Mouse (Mus musculus) lung, postnatal 0 days (tissue): ENCODE results near the gene Adam12. TPM values are rescaled to one million over a fixed set of nuclear protein-coding genes. Genes with fewer than 3 reads are reported as not detected.

Experiments used
- ATAC-seq: fragments of 200-750 bp; cut with Nextera tagmentation; 2 replicates; pipeline ENCODE4 v1.8.0; 2017; ENCODE audit warnings: moderate library complexity
- DNase-seq: peaks from one replicate; pipeline ENCODE4 v3.0.0-alpha.2; 2016; ENCODE audit warnings: low spot score
- H3K27ac ChIP-seq: fragments of 300-500 bp; sonication (generic); 2 replicates; pipeline ENCODE4 v1.5.1; 2014; ENCODE audit warnings: antibody characterized with exemption, mild to moderate bottlenecking, low read length, mixed read lengths
- H3K27me3 ChIP-seq: fragments of 300-500 bp; sonication (generic); replicated peaks from 2 replicates; pipeline ENCODE4 v1.6.1; 2014; ENCODE audit warnings: low read length, mixed read lengths; ENCODE audit not compliant: insufficient read depth
- H3K36me3 ChIP-seq: fragments of 300-500 bp; sonication (generic); 2 replicates; pipeline ENCODE4 v1.6.1; 2014; ENCODE audit warnings: low read length, mixed read lengths; ENCODE audit not compliant: insufficient read depth
- H3K4me1 ChIP-seq: fragments of 300-500 bp; sonication (generic); 2 replicates; pipeline ENCODE4 v1.6.1; 2014; ENCODE audit warnings: antibody characterized with exemption, low read depth, low read length, mixed read lengths; ENCODE audit not compliant: insufficient read depth
- H3K4me2 ChIP-seq: fragments of 300-500 bp; sonication (generic); replicated peaks from 2 replicates; pipeline ENCODE4 v1.6.1; 2014; ENCODE audit warnings: low read depth, mild to moderate bottlenecking, low read length, moderate library complexity, mixed read lengths
- H3K4me3 ChIP-seq: fragments of 300-500 bp; sonication (generic); 2 replicates; pipeline ENCODE4 v1.5.1; 2014; ENCODE audit warnings: low read depth, low read length
- H3K9ac ChIP-seq: fragments of 300-500 bp; sonication (generic); replicated peaks from 2 replicates; pipeline ENCODE4 v1.6.1; 2014; ENCODE audit warnings: low read depth, mild to moderate bottlenecking
- H3K9me3 ChIP-seq: fragments of 300-500 bp; sonication (generic); 2 replicates; pipeline ENCODE4 v1.6.1; 2016; ENCODE audit warnings: low read length, mixed read lengths
- CTCF ChIP-seq: IDR thresholded peaks from 2 replicates; pipeline ENCODE4 v1.5.1; 2016; ENCODE audit warnings: antibody characterized with exemption, mild to moderate bottlenecking
- EP300 ChIP-seq: IDR thresholded peaks from 2 replicates; pipeline ENCODE4 v1.6.1; 2016; ENCODE audit warnings: antibody characterized with exemption, mild to moderate bottlenecking, control low read depth
- WGBS: fragments of 180-500 bp; shearing (Covaris S2); extraction: QIAGEN DNeasy Blood & Tissue Kit; methylation state at CpG from one replicate; pipeline ENCODE4 v1.1.7; 2014; 5-methylcytosine and 5-hydroxymethylcytosine counted together
- polyA plus RNA-seq: library from polyadenylated mRNA; unstranded; fragments of >200 nt; fragmentation: Nextera tagmentation; extraction: Ambion mirVana; gene quantifications from 2 replicates; pipeline ENCODE4 v1.2.1, GENCODE M21; 2015

Gene Adam12
- polyA plus RNA-seq, 1 experiment from 2014 or later, result 2.5 TPM

GRCm38 (mm10) chr7:134240579-134240978 is 8.6 kb upstream of the Adam12 start:
- DNase-seq (no peak), ATAC-seq (peak; percentile 76)
- Histone ChIP-seq H3K27ac (no peak overlapping the region), H3K4me3 (no peak overlapping the region), H3K9me3 (no peaks in the 10 kb centered on the region), H3K9ac (no peak overlapping the region), H3K36me3 (no peaks in the 10 kb centered on the region), H3K27me3 (no peaks in the 10 kb centered on the region), H3K4me2 (no peak overlapping the region), H3K4me1 (no peaks in the 10 kb centered on the region)
- 82% methylated on average over 1 of the region's 1 CpGs for WGBS
- no peak for TF ChIP-seq CTCF
- peak; percentile 81 for TF ChIP-seq EP300

GRCm38 (mm10) chr7:134238863-134239262 is 6.9 kb upstream of the Adam12 start:
- no peak for ATAC-seq
- no peak overlapping the region for H3K4me3 ChIP-seq
- no peak for DNase-seq
- no peak overlapping the region for H3K27ac ChIP-seq
- H3K9ac ChIP-seq, result no peak overlapping the region
- no peak overlapping the region for H3K4me2 ChIP-seq
- no peak for TF ChIP-seq EP300
- peak; percentile 18; the same call in 1 of the 2 replicates for TF ChIP-seq CTCF
- WGBS, result 93% methylated on average over 3 of the region's 3 CpGs
- no peaks in the 10 kb centered on the region for H3K4me1 ChIP-seq
- H3K9me3 ChIP-seq, result no peaks in the 10 kb centered on the region
- no peaks in the 10 kb centered on the region for H3K36me3 ChIP-seq
- no peaks in the 10 kb centered on the region for H3K27me3 ChIP-seq

GRCm38 (mm10) chr7:134237356-134237755 is 5.4 kb upstream of the Adam12 start:
- 66% methylated on average over 2 of the region's 2 CpGs for WGBS
- Histone ChIP-seq H3K4me3 (no peak overlapping the region), H3K9ac (no peak overlapping the region), H3K9me3 (no peaks in the 10 kb centered on the region), H3K36me3 (no peaks in the 10 kb centered on the region), H3K4me2 (no peak overlapping the region), H3K27me3 (no peaks in the 10 kb centered on the region), H3K27ac (no peak overlapping the region), H3K4me1 (no peaks in the 10 kb centered on the region)
- TF ChIP-seq CTCF (no peak), EP300 (no peak)
- DNase-seq, result no peak
- no peak for ATAC-seq

GRCm38 (mm10) chr7:134236727-134237126 is 4.8 kb upstream of the Adam12 start:
- TF ChIP-seq EP300 (no peak), CTCF (no peak)
- no peak for DNase-seq
- Histone ChIP-seq H3K27me3 (no peaks in the 10 kb centered on the region), H3K9ac (no peak overlapping the region), H3K9me3 (no peaks in the 10 kb centered on the region), H3K36me3 (no peaks in the 10 kb centered on the region), H3K4me3 (no peak overlapping the region), H3K27ac (no peak overlapping the region), H3K4me1 (no peaks in the 10 kb centered on the region), H3K4me2 (no peak overlapping the region)
- no peak for ATAC-seq

GRCm38 (mm10) chr7:134235552-134235951 is 3.6 kb upstream of the Adam12 start:
- DNase-seq (no peak), ATAC-seq (no peak)
- Histone ChIP-seq H3K9ac (no peak overlapping the region), H3K36me3 (no peaks in the 10 kb centered on the region), H3K9me3 (no peaks in the 10 kb centered on the region), H3K27me3 (no peaks in the 10 kb centered on the region), H3K4me2 (no peak overlapping the region), H3K27ac (no peak overlapping the region), H3K4me3 (no peak overlapping the region), H3K4me1 (no peaks in the 10 kb centered on the region)
- 68% methylated on average over 2 of the region's 2 CpGs for WGBS
- TF ChIP-seq CTCF, result no peak
- TF ChIP-seq EP300, result no peak

- no peaks in the 10 kb centered on the region for H3K36me3 ChIP-seq
- DNase-seq, result no peak
- H3K4me2 ChIP-seq, result no peak overlapping the region
- TF ChIP-seq EP300, result no peak
- TF ChIP-seq CTCF, result no peak
- H3K4me1 ChIP-seq, result peaks cover 14% of the 10 kb centered on the region; the same call in 1 of the 2 replicates
- no peak overlapping the region for H3K27ac ChIP-seq
- no peaks in the 10 kb centered on the region for H3K27me3 ChIP-seq
- no peak overlapping the region for H3K9ac ChIP-seq
- ATAC-seq, result no peak
- H3K9me3 ChIP-seq, result no peaks in the 10 kb centered on the region
- 80% methylated on average over 3 of the region's 3 CpGs for WGBS
- H3K4me3 ChIP-seq, result no peak overlapping the region
These were observed 1.2 kb downstream of the Adam12 start for GRCm38 (mm10) chr7:134230708-134231107.

- Histone ChIP-seq H3K9ac (no peak overlapping the region), H3K27ac (no peak overlapping the region), H3K4me2 (no peak overlapping the region), H3K4me3 (no peak overlapping the region), H3K4me1 (peaks cover 19% of the 10 kb centered on the region; the same call in 1 of the 2 replicates), H3K27me3 (no peaks in the 10 kb centered on the region), H3K36me3 (no peaks in the 10 kb centered on the region), H3K9me3 (no peaks in the 10 kb centered on the region)
- ATAC-seq (no peak), DNase-seq (no peak)
- WGBS, result 33% methylated on average over 2 of the region's 2 CpGs
- TF ChIP-seq CTCF, result no peak
- no peak for TF ChIP-seq EP300
These were observed 2.0 kb downstream of the Adam12 start for GRCm38 (mm10) chr7:134229899-134230298.
